Mouse (Mus musculus): ENCODE data around the gene Tmem92.
"Not testable (repeated sequence)": the region's sequence is repeated elsewhere in the genome, so short reads cannot be mapped to it uniquely, and the experiment has no call there.

Gene Tmem92

DNA sequence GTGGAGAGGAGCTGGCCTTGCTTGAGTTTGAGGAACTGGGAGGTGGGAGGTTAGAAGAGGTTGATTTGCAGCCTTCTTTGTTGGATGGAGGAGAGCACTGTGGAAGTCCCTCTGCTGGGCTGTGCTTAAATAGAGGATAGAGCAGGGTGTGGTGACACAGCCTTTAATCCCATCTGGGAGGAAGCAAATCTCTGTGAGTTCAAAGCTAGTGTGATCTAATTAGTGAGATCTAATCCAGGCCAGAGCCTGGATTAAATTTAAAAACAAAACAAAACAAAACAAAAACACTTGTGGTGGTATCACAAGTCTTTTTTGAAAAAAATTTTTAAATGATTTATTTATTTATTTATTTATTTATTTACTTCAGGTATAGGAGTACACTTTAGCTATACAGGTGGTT lies at the start of gene Tmem92:
Gene Tmem92, minus strand, starts transcription at position 101 of the 400 bp plus-strand sequence.
- DNase-seq = no peak

DNA sequence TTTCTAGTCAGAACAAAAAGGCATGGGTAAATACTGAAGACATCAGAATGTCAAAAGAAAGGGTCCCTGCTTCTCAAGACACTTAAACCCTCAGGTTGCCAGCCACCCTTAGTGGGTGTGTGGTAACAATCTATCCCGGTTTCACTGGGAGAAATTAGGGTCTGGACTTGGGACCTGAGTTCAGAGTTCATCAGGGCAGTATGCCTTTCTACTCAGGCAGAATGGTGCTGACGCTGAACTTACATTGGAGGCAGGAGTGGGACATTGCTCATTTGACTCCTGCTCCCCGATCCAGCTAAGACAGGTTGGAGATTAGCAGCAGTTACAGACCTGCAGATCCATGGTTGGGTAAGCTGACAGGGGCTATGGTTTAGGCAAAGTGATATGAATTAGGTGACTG lies 46.5 kb upstream of the Tmem92 start:
- peak; percentile 52 for DNase-seq

DNA sequence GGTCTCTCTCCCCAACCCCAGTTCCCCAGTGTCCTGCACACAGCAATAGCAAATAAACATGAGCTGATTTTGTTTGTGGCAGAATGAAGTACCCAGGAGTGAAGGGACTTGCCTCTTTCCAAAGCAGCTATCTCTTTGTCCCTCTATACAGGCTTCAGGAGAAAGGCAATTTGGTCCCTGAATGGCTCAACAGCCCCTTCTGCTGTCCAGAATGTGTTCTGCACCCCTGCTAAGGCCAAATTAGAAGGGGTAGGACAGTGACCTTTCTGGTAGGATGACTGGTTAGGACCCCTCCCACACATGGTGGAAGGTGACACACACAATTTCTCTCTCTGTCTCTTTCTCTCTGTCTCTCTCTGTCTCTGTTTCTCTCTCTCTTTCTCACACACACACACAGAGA lies 36.9 kb upstream of the Tmem92 start:
- DNase-seq = not testable (repeated sequence)

DNA sequence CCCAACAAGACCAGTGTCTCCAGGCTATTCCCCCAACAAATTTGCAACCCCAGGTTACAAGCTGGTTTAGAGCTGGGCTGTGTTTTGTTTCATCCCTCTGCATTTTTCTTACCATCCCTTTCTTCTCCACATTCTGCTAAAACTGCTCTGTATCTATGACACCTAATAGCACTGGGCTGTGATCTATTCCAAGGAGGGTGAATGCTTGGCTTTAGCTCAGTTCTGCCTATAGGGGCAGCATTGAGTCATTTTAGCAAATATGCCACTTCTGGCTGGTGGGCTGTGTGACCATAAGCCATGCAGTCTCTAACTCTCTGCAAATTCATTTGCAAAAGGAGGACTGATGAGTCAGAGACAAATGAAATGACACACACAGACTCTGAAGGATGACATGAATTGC lies 36.4 kb upstream of the Tmem92 start:
- not testable (repeated sequence) for DNase-seq

DNA sequence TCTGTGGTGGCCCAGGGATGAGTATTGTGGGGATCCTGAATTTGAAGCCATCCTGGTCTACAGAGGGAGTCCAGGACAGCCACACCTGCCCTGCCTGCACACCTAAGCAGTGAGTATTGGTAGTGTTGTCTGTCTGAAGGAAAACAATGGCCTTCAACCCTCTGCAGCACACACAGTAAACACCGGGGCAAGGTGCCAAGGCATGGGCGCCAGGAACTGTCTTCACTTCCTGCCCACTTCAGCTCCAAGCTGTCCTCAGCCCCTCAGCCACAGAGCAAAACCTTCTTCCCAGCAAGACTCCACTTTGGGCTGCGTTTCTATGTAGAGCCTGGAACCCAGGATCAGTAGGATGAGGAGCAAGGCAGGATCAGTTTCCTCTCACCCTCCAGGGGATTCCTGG lies 29.0 kb upstream of the Tmem92 start:
- DNase-seq = peak; percentile 30

DNA sequence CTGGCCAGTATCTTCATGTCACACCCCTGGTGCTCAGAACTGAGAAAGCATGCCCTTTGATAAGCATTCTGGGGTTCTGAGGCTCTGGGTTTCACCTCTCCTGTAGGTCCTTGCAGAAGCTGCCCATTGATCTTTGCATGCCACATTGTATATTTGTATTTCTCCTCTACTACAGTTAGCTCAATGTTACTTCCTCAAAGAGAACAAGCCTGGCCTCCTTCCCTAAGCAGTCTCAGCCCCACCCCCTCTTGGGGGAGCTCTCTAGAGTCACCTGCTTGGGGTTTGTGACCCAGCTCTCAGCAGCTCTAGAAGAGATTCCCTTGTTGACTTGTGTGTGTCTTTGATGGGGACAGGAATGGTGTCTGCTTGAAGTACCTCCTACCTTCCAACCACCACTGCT lies 9.2 kb upstream of the Tmem92 start:
- DNase-seq = no peak

DNA sequence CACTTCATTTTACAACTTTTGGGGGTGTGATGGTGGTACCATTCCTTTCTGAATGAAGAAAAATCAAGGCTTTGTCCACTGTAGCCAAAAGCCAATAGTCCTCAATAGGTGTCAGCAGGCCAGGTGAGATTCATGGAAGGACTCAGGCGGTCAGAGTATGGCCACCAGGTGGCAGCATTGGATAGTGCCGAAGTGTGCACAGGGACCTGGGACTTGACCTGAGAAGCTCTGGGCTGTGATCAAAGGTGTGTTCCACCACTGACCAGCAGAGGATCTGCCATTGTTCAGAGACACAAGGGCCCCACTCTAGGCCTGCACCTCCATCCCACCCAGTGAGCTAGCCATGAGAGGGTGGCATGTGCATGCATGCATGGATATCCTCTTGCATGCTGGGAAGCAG lies 2.7 kb upstream of the Tmem92 start:
- peak; percentile 81 for DNase-seq

DNA sequence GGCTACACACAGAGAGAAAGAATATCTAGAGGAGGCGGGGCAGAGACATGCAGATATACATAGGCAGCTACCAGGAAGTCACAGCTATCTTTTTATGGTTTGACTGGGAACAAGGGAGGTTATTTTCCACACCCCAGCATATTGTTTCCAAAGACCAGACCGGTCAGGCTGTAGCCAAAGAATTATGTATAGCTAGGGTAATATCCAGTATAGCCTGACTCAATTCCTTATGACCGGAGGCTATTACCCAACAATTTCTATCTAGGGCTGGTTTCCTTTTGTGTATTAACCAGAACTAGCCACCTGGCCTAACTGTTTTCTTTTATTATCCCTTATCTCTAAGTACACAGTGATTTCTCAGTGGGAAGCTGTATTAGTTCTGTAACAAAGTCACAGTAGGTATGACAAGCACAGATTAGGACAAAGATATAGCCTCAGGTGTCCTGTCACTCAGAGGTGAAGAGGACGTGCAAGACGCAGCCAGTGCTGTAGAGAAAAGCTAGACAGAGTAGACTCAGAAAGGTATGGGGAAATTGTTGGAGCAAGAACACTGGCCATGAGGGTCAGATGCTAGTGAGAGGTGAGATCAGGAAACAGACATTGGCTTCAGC lies 7.5 kb downstream of the Tmem92 start:
- no peak for DNase-seq

DNA sequence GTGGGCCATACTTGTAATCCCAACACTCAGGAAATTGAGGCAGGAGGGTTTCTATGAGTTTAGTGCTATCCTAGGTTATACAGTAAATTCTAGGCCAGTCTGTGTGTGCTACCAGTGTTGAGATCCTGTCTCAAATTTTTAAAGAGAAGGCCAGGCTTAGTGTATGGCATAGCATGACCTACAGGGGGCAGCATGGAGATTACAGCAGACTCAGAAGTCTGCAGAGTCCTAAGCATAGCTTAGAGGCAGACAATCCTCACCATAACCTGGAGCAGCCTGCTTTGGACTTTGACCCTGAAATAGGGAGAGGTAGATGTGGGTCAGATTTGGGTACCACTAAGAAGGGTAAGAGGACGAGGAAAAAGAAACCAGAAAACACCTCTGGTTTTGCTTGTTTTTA lies 8.7 kb downstream of the Tmem92 start:
- no peak for DNase-seq

DNA sequence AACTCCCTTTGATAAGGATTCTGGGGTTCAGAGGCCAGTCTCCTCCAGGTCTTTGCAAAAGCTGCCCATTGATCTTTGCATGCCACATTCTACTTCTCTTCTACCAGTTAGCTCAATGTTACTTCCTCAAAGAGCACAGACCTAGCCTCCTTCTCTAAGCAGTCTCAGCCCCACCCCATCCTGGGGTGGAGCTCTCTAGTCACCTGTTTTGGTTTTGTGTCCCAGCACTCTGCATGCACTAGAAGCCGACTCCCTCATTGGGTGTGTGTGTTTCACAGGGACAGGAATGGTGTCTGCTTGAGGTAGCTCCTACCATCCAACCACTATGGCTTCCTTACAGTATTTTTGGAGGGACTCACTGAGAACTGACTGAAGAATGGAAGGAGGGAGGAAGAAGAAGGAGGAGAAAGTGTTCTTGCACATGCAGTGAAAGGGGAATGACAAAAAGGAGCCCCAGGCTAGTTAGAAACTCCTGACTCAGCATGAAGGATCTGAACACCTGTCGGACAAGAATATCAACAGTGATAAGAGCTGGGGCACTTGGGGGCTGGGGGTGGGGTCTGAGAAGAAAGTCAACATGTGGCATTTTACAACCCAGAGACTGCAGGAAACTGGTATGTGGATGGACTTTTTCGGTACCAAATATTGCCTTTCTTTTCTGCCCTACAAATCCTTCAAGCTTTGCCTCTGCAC lies 10.0 kb downstream of the Tmem92 start:
- no peak for DNase-seq

DNA sequence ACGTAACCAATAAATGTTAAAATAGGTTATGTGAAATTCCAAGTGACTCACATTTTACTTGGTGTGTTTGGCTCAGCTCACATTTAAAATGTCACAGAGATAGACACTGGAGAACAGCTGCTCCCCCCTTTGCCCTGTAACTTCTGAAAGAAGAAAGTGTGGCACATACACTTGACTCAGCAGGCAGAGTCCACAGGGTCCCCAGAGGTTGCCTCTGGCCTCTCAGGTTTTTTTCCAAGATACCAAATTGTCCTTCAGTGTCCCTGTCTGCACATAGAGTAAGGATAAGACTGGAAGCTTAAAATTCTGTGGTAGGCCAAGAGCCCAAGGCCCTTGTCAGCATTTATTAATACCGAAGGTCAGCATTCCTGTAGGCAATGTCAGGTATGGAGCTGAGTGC lies 15.3 kb downstream of the Tmem92 start:
- DNase-seq = no peak

DNA sequence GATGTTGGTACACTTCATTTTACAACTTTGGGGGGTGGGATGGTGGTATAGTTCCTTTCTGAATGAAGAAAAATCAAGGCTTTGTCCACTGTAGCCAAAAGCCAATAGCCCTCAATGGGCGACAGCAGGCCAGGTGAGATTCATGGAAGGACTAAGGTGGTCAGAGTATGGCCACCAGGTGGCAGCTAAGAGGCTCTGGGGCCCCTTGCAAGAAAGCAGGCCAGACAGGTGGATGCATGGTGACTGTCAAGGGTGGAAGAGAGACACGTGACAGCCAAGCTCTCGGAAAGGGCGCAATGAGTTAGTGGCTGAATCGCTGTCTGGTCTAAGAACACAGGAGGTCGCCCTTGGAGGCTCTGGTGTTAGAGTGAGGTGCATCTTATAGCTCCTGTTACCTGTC lies 19.7 kb downstream of the Tmem92 start:
- no peak for DNase-seq

DNA sequence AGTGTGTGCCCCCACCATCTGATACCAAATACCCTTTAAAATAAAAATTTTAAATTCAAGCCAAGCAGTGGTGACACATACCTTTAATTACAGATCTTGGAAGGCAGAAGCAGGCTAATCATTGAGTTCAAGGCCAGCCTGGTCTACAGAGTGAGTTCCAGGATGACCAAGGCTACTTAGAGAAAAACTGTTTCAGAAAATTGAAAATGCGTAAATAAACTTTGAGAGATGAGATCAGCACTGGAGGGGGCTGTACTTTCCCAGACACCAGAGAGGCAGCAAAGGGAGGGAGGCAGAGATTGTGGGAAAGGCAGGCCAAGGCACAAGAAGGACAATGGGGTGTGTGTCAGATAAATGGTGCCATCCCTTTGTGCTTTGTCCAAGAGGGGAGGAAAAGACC lies 20.2 kb downstream of the Tmem92 start:
- no peak for DNase-seq

DNA sequence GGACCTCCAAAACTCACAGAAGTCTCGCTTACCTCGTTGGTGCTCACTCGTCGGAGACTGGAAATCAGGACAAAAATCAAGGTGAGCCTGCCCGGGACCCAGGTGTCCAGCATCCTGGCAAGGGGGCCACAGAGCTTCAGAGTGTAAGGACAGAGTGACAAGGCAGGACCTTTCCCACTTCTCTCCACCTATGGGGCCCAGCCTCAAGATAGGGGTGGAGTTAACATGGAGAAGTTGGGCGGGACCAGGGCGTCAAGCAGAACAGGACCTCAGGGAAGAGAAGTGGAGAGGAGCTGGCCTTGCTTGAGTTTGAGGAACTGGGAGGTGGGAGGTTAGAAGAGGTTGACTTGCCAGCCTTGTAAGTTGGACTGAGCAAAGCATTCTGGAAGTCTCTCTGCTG lies 21.7 kb downstream of the Tmem92 start:
- DNase-seq = no peak

DNA sequence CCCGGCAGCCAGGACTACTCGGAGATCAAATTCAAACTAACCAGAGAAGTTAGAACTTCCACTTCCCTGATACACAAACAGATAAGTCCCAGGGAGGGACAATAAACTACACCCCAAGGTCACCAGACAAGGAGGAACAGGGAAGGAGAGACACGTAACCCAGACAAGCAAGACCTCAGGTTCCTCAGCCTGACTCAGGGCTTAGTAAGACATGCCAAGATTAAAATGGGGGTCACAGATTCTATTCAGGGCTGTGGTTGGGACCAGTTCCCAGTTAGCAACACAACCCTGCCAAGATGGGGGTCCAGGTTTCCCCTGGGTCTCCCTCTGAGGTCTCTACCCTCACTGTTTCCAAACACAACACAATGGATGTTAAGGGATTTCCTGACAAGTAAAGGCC lies 22.1 kb downstream of the Tmem92 start:
- no peak for DNase-seq

DNA sequence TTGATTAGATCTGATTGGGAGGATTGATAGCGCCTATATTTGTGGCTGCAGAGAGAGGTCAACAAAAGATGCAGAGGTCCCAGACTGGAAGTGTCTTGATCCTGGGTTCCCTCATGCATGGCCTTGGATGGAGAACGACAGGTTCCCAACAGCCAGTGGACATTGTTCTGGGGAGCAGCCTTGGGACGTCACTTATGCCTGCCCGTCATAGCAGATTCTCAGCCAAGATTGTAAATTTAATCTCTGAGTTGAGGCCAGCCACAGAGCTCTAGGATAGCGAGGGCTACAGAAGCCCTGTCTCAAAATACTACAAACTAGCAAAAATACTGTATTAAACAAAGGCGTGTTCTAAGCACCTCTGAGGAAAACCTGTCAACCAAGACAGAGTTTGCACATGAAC lies 22.6 kb downstream of the Tmem92 start:
- no peak for DNase-seq

DNA sequence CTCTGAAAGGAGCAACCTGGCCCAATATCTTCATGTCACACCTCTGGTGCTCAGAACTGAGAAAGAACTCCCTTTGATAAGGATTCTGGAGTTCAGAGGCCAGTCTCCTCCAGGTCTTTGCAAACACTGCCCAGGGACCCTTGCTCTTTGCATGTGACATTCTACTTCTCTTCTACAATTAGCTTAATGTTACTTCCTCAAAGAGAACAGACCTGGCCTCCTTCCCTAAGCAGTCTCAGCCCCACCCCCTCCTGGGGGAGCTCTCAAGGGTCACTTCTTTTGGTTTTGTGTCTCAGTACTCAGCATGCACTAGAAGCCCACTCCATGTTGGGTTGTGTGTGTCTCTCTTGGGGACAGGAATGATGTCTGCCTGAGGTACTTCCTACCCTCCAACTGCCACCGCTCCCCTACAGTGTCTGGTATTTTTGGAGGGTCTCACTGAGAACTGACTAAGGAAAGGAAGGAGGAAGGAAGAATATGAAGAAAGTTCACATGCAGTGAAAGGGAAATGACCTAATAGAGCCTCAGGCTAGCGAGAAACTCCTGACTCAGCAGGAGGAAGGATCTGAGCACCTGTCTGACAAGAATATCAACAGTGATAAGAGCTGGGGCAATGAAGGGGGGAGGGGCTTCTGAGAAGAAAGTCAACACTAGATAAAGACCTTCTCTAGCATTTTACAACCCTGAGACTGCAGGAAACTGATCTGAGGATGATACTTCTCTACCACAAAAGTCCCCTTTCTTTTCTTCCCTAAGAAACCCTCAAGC lies 29.4 kb downstream of the Tmem92 start:
- DNase-seq = no peak

DNA sequence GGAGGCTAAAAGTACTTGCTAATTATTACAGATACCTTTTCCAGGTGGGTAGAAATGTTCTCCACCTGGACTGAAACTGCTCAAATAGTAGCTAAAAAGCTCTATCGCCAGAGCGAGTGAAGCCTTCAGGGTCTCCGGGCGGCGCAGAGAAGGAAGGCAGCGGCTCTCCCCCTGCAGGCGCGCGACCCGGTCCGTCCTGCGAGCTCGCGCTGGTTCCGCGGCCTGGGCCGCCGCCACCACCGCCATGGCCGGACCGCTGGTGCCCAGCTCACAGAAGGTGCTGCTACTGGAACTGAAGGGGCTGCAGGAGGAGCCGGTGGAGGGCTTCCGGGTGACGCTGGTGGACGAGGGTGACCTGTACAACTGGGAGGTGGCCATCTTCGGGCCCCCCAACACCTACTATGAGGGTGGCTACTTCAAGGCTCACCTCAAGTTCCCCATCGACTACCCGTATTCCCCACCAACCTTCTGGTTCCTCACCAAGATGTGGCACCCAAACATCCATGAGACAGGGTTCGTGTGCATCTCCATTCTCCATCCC lies 40.7 kb downstream of the Tmem92 start, which contains the start of gene Cdc34b:
Gene Cdc34b, plus strand, starts transcription at position 51 of the 541 bp plus-strand sequence.
- no peak for DNase-seq

DNA sequence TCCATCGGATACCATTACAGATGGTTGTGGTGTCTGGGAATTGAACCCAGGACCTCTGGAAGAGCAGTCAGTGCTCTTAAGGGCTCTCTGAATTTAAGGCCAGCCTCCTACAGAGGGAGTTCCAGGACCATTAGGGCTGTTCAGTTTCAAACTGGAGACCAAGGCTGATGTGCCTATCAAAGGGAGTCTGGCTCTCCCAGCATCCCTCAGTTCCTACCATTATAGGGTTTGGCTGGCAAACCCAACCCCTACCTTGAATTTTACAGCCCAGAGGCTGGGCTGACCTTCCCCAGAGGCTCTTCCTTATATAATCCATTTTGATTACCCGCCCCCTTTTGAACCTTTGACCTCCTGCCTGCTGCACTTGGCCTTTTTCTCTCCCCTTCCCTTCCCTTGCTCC lies 46.8 kb downstream of the Tmem92 start:
- DNase-seq = no peak

DNA sequence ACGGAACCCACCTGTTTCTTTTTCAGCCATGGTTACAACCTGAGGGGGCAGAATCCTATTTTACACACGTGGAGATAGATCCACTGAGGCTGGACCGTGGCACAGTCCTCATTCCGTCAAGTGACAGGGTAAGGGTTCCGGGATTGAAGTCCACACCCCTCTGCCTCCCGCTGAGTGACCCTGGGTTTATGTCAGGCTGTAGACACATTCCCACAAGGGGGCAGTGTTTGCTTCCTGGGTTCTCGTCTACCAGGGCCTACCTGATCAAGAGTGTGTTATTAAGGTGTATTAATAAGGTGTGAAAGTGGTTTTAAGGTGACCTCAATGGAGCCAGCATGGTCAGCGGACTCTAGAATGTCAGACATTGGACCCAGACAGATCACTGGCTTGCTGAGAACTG lies 49.7 kb downstream of the Tmem92 start:
- DNase-seq = peak; percentile 52

DNA sequence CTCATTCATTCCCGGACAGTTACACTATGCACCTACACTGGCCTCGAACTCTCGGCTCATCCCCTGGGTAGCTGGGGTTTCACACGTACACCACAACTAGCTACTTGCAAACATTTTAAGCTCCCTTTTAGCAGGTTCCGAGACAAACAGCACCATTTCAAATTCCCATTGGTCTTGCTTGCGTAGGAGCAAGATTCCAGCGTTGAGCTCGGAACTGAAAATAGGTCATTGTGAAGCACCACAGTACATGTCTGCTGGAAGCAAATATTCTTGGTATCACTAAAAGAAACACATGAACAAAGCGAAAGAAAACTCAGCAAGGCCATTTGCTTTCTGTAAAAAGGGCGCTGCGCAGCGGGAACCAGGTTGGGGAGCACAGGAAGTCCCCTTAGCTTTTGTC lies 51.3 kb downstream of the Tmem92 start:
- DNase-seq = no peak

DNA sequence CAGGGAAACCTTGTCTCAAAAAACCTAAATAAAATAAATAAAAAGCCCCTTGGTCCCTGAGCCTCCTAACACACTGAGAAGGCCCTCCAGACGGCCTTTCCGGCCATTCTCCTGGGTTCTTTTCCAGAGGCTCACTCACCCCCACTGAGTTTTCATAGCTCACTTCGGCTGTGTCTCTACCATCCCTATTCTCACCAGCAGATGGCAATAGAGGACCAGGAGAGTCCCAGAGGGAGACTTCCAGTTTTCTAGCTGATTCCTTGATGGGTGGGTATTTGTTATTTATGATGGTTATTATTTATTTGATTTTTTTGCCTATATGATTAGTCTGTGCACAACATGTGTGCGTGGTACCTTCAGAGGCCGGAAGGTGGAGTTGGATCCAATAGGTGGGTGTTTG lies 52.2 kb downstream of the Tmem92 start:
- DNase-seq = peak; percentile 71

DNA sequence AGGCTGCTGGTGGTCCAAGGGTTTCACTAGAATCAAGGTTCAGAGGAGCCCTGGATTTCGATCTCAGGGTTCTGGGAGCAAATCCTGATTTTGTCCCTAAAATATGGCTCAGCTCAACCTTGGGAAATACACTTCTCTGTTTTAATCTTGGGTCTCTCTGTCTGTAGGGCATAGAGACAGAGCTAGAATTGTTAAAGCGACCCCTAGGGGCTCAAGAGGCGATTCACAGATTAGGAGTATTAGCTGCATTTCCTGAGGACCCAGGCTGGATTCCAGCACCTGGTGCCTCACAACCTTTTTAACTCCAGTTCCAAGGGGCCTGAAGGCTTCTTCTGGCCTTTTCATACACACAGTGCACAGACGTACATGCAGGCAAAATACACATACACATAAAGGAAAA lies 52.9 kb downstream of the Tmem92 start:
- DNase-seq = no peak

DNA sequence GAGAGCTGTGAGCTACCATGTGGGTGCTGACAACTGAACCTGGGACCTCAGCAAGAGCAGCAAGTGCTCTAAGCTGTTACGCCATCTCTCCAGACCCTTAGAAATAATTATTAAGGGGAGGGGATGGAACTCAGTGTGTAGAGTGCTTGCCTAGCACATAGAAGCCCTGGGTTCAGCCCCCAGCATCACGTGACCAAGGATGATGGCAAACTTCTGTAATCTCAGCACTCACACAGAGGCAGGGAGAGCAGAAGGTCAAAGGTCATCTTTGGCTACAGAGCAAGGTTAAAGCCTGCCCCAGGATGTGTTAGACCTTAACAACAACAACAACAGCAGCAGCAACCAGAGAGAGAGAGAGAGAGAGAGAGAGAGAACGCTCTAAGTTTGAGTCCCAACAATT lies 54.0 kb downstream of the Tmem92 start:
- DNase-seq = no peak
